Mouse (Mus musculus) embryo, embryonic 10.5 days (tissue): ENCODE results near the gene Kdm8.

Experiments
- DNase-seq: peaks from one replicate; pipeline ENCODE4 v3.0.0-alpha.2; 2015; ENCODE audit warnings: low spot score

Kdm8 gene

DNA sequence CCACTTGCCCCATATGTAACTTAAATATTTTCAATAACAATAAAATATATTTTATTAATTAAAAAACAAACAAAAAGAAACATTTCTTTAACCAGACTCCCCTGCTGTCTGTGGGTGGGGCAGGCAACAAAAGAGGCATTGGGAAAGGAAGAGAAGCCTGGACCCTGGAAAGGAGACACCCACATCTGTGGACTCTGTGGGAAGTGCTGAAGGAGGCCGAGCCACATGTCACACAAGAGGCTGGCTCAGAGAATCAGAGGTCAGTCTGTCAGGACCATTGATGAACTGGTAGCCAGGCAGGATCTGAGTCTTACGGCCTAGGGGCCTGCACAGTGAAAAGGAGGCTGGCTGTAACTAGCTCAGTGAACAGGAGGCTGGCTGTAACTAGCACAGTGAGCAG is 17.7 kb downstream of the Kdm8 start:
- no peak for DNase-seq

DNA sequence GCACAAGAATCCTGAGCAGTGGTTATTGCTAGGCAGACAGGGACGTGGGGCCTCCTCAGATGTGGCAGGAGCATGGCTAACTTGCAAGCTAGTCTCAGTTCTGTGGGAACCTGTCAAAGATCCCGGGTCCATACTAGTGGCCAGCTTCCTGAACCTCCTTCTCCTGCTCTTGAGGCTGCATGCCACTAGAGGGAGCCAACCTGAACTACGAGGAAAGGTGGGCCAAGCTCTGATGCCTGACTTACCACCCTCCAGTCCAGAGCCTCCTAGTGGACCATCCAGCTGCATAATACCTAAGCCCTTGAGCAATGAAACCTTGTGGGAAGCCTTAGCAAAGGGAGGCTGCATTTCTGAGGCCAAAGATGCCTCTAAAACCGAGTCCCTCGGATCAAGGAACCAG is 25.5 kb downstream of the Kdm8 start:
- DNase-seq, result peak; percentile 83

DNA sequence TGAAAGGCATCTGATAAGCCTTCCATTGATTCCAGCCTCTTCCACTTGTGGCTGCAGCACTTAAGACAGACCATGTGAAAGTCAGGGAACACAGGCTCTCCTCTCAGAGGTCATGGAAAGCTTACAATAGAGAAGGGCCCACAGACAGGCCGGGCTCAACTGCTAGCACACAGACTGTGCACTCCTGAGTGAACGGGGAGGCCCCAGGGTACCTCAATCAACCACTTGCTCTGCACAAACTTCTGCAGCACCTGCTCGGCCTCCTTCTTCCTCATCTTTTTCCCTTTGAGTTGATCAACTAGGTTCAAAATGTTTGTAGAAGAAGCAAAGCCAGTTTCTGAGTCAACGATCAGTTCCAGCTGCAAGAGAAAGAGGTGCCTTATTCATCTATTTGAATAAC is 26.4 kb downstream of the Kdm8 start:
- DNase-seq, result no peak

DNA sequence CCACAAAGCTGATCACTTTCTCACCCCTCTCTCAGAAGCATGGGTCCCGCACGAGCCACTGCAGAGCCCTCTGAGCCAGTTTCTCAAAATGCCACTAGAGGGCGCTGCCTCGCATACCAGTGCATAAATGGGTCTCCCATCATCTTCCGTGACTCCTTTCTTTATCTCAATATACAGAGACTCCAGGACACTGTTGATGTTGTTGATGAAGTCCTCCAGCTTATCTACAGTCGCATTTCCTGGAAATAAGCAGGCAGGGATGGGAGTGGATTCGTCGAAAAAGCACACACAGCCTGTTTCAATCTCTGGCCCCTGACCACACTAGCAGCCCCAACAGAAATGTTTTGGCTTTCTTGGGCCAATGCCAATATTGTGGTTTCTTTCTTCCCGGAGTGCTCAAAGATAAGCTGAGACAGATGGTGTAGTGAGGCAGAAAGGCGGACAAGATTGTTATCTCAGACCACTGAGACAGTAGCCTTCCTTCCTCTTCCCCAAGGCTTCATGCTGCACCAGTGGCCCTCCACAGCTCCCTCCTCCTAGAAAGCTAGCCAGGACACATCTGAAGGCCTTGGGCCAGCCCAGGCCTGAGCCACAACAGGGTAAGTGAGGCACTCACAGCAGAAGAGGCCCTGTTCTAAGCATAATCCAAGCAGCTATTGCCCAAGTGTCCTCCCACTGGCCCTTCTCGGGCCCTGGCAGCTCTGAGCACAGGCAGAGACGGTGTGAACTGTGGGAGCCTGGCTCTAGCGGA is 27.7 kb downstream of the Kdm8 start:
- DNase-seq, result peak; percentile 87

DNA sequence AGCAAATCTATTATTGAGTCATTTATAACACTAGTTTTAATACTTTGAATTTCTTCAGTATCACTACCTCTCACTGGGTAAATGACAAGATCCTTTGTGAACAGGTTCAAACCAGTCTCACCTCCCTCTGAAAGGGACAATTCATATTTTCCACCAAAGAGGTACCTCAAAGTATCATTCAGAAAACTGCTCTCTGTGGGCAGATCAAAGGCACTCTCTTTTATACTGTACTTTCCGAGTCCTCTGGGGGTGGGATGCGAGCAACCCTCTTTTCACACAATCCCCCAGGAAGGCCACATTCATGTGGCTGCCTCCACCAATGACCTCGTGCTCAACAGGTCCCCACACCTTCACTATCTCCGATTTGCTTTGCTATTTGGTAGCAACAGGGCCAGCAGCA is 30.1 kb downstream of the Kdm8 start:
- DNase-seq, result no peak

DNA sequence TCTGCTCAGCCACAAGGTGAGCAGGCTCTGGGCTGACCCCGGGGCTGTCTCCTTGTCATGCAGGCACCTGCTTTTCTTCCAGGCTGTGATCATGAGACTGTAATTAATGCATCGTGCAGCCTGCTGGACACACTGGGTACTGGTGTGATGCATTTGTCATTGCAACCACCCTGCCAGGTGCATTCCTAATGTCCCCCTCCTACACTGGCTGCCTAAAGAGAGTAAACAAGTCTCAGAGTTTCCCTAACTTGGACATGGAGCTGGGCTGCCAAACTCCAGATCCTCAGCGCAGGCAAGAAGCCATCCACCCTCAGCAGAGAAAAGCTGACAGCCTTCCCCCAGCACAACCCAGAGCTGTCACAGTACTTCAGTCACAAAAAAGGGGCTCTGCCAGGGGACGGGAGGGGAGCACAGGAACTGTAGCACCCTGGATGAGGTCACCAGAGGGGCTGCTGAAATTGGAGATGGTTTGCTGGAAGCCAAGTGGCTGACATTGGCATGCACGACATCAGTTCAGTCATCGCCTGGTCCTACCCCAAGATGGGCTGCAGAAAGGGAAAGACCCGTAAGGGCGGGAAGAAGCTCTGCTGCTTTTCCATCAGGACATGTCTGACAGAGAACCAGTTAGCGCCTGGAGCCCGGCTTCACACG is 31.2 kb downstream of the Kdm8 start:
- DNase-seq, result peak; percentile 34

DNA sequence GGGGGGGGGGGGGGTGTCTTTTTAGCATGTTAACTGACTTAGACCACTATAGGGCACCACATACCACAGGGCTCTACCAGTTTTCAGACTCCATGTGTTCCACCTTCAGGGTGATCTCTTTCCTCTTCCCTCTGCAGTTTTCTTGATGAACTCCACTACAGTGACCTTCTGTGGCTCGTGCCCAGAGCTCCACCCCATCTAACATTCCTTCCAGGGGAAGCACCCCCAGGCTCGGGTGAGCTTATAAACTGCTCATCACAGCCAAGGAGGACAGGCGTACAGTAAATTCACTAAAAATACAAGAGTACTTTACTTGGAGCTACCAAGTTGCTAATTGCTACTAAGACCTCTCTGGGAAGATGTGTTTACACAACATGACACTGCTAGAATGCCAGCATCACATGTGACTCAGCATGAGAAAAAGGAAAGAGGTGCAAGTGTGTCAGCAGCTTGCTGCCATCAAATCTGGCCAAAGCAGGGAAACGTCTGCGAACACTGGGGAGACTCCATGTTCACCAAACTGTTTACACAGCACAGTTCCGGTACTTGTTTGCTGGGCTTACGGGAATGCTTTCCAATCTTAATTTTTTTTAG is 34.0 kb downstream of the Kdm8 start:
- DNase-seq, result no peak

DNA sequence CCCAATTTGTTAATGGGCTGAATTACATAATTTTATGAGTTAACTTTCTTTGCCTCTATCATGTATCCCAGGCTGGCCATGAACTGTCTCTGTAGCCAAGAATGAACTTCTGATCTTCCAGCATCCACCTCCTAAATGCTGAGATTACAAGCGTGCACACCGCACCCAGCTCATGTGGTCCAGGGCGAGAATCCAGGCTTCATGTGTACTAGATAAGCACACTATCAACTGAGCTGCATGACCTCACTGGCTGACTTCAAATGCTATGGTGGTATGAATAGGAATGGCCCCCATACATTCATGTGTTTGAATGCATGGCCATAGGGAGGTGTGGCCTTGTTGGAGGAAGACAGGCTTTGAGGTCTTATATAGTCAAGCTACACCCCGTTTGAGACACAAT is 36.0 kb downstream of the Kdm8 start:
- DNase-seq, result no peak

DNA sequence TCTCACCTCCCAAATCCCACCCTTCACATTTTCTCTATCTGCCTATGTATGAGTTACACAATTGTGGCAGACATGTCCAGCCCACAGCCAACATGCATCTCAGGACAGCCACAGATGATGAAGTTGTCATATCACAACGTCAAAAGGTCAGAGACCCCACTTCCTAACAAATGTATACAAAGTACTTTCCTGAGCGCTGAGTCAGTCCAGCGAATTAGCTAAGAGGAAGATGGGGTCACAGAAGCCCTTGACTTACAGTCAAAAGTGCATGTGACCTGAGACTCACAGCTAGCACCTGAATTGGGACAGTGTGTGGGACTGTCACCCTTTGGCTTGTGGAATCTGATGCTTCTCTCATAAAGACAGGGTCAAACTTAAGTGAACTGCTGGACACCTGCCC is 37.9 kb downstream of the Kdm8 start:
- DNase-seq, result no peak

DNA sequence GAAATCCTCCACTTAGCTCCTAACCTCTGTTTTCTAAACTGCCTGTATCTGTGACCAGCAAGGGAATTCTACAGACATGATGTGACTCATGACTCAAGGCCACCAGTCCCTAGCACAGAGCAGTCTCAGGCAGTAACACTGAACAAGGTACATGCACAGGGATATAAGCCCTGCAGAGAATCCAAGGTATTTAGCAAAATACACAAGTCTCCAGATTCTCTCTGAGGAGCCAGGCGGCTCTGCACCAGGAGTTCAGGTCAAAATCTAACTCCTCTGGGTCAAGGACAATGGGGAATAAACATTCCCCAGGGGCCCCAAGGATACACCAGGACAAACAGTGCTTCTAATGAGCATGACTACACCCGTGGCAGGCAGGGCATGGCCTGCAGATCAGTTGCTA is 38.4 kb downstream of the Kdm8 start:
- no peak for DNase-seq

DNA sequence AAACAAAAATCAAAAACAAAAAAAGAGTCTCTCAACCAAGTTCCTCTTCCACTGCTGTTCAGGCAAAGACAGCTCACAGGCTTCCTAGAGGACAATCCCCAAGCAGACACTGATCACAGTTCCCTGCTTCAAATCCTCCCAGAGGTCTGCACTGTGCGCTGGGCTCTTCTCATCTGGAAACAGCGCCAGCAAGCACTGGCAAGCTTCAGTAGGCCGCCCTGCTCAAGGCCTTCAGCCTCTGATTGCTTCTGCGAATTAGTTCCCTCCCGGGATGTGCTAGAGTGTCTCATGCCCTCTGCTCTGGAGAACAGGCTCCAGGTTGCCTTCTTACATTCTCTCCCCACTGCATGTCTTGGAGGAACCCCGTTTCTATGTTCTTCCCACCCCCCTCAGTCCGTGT is 40.3 kb downstream of the Kdm8 start:
- DNase-seq, result no peak

DNA sequence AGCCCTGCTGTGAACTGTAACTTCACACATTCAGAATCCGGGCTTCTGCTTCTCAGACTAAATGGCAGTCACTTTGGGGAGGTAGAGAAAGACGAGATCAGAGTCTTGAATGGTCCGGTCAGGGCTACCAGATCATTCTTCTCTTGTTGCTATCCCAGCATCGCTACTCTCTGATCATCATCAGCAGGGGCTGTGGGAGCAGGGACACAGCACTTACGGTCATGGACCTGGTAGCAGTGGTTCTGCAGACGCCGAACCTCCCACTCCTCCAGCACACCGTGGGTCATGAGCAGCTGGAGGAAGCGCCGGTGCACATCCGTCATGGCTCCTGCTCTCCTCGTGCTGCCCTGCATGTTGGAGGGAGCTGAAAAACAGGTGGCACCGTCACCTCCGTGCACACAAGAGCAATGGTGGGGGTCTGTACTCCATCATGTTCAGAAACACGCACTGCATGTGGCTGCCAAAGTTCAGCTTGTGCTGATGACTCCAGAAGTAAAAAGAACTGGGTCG is 41.7 kb downstream of the Kdm8 start:
- DNase-seq, result no peak

DNA sequence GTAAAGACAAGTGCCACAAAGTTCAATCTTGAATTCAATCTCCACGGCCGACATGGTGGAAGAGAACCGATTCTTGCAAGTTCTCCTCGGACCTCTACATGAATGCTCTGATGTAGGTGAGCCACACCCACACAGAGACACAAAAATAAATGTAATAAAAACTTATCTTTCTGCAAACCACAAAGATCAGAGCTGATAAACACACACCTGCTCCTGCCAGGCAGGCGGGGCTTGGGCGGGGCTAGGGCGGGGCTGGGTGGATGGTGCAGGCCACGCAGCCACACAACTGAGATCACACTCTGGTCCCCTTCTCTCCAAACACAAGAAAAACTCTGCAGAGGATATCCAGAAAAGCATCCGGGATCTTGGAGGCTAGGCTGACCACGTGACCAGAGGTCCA is 42.6 kb downstream of the Kdm8 start:
- no peak for DNase-seq

DNA sequence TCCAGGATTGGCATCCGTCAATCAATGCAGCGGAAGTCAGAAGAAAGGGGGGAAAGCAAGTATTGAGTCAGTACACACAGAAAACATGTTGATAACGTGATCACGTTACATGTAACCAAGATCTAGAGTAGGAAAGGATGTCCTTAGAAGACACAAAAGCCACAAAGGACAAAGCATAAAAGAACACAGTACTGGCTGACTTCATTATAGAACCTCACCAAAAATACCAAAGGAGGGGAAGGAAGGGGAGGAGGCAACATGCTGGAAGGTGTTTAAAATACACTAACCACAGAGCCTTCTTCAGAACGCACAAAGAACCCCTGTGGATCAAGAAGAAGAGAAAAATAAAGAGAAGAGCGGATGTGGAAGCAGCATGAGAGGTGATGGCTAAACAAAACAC is 44.2 kb downstream of the Kdm8 start:
- DNase-seq, result no peak

DNA sequence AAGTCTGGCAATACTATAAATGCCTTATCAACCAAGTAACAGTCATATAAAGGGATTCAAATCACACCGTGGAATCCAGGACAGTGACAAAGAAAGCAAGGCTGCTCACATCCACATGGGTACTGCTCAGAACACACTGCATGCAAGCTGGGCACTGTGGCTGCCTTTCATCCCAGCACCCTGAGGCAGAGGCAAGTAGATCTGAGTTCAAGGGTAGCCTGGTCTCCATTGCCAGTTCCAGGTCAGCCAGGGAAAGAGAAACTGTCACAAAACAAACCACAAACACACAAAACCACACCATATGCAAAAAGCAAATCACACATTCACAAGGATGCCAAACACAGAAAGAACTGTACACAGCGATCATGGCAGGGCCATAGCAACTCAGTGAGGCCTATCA is 45.2 kb downstream of the Kdm8 start:
- DNase-seq, result no peak

DNA sequence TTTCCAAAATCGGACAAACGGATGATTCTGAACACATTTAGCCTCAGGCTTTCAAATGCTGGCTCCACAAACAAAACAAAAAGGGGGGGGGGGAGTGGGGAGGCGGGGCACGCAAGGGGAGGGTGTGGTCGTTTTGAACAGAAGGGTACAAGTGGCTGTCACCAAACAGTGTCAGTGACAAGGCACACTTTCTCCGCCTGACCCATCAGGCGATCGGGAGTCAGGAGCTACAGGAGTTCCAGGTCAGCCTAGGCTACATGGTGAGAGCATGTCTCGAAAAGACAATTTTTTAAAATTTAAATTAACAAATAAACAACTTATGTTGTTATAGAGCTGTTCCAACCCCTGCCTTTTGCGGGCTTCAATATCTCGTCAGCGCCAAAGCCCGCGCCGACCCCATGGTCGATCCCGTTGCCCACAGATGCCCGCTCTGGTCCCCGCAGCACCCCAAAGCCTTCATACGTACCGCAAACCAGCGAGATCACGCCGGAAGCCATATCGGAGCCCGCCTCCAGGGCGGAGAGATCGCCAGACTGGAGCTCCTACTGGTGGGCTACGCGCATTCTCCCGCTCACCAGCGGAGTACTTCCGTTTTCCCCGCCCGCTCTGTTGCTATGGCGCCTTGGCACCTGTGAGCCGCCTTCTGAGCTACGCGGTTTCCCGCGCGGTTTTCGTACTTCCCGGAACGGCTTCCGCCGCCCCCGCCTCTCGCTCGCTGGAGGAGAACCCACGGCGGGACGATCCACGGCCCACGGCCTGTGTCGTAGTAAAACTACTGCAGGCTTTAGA is 46.7 kb downstream of the Kdm8 start, which contains the start of gene Nsmce1:
TSS of gene Nsmce1 (minus strand) at position 650 of the 789 bp plus-strand sequence.
- DNase-seq, result peak; percentile 98

DNA sequence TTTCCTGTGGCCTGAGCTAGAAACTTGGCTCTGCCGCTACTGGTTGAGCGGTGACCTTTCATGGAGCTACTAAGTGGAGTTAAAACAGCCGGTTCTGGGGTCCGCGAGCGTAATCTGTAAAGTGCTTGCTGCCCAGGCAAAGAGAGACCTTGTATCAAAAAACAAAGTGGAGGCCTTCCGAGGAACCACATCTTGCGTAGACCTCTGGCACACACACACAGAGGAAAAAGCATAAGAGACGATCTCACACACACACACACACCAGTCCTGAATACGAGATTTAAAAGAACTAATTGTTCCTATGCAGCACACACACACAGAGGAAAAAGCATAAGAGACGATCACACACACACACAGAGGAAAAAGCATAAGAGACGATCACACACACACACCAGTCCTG is 47.3 kb downstream of the Kdm8 start:
- DNase-seq, result no peak

DNA sequence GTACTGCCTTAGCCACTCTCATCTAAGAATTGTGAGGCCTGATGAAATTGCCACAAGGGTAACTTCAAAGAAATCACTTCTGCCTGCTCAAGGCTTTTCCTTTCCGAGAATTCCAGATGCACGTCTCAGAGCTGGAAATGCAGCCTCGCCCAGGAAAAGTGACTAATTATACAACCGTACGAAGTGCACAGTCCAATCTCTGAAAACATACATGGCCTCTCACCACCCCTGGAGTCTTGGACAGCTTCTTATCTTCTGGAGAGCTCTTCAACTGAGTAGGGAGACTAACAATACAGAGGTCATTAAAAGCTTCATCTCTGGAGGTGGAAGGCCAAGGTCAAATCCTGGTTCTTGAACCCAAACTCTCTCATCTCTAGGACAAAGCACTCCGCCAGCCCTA is 48.1 kb downstream of the Kdm8 start:
- no peak for DNase-seq

DNA sequence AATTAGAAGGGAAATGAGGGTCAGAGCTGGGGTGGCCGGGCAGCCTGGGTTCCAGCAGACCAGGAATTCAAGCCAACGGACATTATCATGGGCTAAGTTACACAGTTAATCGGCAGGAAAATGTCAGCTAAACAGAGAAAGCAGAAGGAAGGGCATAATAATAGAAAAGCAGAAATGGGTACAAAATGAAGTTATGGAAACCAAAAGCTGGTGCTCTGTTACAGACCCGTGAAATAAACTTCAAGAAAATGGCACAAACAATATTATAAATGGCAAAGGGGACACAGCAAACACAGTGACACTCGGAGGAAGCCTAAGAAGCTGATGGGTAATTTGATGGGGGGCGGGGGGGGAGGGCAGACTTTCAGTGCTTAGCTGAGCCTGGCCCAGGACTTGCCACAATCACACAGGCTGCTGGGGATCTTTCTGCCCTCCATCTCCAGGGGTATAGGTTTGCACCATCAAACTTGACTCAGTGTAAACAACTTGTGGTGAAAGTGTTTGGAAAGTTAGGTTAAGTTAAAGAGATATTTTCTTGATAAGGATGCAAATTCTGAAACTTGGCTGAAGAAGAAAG is 51.5 kb downstream of the Kdm8 start:
- no peak for DNase-seq

DNA sequence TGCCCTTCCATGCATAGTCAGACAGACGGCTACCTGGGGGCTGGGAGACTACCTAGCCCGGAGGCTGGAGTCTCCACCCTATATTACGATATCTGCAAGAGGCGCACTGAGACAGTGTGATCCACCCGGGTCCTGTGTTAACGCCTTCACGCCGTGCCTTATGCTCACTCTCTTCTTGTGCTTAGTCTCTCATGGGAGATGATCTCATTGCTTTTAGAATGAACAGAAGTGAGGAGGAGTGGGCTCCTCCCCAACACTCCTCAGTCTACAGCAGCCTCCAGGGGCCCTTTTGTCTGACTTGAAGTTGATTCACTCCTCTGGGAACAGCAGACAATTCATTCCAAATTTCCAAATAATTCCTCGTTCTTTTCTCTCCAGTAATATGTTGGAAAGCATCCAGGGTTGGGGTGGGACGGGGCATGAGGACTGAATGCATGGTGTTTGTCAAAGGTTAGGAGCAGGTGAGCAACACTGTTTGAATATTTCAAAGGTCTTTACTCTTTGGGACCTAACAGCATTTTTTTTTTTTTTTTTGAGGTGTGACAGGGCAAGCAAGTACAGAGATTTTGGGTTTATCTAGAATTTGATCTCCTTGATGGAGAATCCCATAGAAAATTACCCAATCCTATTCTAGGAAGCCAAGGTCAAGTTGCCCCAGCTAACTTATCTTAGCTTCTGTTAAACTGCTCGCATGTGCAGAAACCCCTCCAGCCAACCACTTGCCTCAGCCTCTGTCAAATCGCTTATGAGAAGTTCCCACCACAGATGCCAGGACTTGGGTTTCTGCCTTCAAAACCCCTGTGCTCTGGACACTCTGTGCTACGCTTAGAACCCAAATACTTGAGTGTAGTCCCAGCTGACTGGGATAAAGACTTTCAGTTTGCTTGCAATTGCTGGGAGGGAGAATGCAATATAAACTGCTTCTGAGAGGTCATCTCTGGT is 55.7 kb downstream of the Kdm8 start:
- DNase-seq, result no peak

DNA sequence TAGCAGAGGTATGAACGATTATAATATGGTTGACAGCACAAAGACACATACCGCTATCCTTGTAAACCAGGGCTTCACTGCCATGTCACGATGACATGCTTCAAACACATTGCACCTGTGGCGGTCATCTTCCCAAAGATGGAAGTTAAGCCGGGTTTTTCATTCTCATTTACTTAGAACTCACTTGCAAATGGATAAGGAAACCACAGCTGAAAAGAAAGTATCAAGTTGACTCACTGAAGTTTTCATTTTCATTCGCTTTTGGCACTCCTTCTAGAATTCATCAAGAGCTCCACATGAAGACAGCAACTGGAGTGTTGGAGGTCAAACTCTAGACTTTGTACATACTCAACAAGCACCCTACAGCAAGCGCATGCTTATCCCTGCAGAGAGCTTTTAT is 56.4 kb downstream of the Kdm8 start:
- DNase-seq, result no peak
